ENCODE assay signal across 27 mouse cellular contexts in the genomic region with DNA sequence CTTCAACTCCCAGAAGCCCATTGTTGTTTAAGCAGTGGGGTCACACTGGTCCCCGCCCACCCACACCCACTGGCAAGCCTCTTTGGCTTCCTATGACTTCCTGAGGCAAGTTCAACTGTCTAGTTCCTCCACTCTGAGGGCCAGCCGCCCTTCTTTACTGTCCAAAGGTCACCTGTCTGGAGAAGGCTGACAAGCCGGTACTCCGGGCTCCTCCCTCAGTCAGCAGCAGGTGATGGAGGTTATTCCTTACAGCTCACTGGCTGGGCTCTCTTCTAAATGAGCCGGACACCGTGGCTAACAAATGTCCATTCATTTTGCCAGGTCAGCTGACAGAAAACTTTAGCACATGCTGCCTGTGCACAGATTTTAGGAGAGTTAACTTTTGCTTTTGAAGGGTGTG. TPM values are rescaled to one million over a fixed set of nuclear protein-coding genes. Genes with fewer than 3 reads are reported as not detected.
DNase-seq lines count a peak whose midpoint lies in the region; ATAC-seq and TF ChIP-seq lines count a peak whose summit lies in the region.
"Had no signal": no experiment of that assay in that cellular context is flagged by ENCODE, and none has a peak within 500 bp of the region (broad histone marks: within the 10 kb centered on the region; RNA-seq: fewer than 3 reads in every experiment).

No protein-coding gene starts in this region.

- TF ChIP-seq CTCF in small intestine, adult 2 months (IDR thresholded peaks at IDR 0.05; ENCODE audit: extremely low read depth, insufficient read length, insufficient replicate concordance, low read depth, low read length): no peak

- H3K9ac ChIP-seq in midbrain, embryonic 16.5 days (ENCODE audit: low read depth, low read length): no peak overlapping the region
- H3K9ac ChIP-seq in hindbrain, embryonic 16.5 days (ENCODE audit: low read depth, low read length): no peak overlapping the region
- H3K9ac ChIP-seq: forebrain, embryonic 13.5 days; heart, embryonic 13.5 days; hindbrain, embryonic 14.5 days; neural tube, embryonic 13.5 days had no signal

- intact Hi-C loops in heart, postnatal 36 days (cut with DNase I): no loop called here
- intact Hi-C loops in left cerebral cortex, postnatal 14 days (cut with DNase I): no loop called here

- peak; percentile 56 for DNase-seq in heart, adult 11 months
- no peak for DNase-seq in heart, postnatal 36 days
- peak; percentile 2 for DNase-seq in Muller cell, postnatal 12 days (ENCODE audit: inconsistent ontology term)
- DNase-seq in kidney, adult 9 months: peak; percentile 64
- DNase-seq in left cerebral cortex, postnatal 14 days (ENCODE audit: low spot score in 2 of 2): no peak
- DNase-seq: adrenal gland, postnatal 10 days; cerebellum, adult 9-10 months; heart, adult 18-20 months; left cerebral cortex, postnatal 4 days; liver; thymus, postnatal 14 days had no signal

- H3K27me3 ChIP-seq in small intestine, adult 2 months (ENCODE audit: control insufficient read depth, insufficient read depth, low read length): no peaks in the 10 kb centered on the region
- H3K27me3 ChIP-seq in midbrain, embryonic 16.5 days (ENCODE audit: control insufficient read depth, insufficient read depth, low read depth, low read length): no peaks in the 10 kb centered on the region
- no peaks in the 10 kb centered on the region for H3K27me3 ChIP-seq in hindbrain, embryonic 16.5 days (replicated peaks; ENCODE audit: control insufficient read depth, insufficient read depth, low read length)
- H3K27me3 ChIP-seq: forebrain, embryonic 13.5 days; heart, embryonic 13.5 days; neural tube, embryonic 13.5 days; Patski had no signal

- peak overlapping the region; percentile 13 for H3K27ac ChIP-seq in small intestine, adult 2 months (ENCODE audit: insufficient read depth, low read depth, low read length)
- no peak overlapping the region for H3K27ac ChIP-seq in midbrain, embryonic 16.5 days (ENCODE audit: low read length)
- H3K27ac ChIP-seq in hindbrain, embryonic 16.5 days (ENCODE audit: low read depth, low read length): no peak overlapping the region
- H3K27ac ChIP-seq: forebrain, embryonic 13.5 days; heart, embryonic 13.5 days; hindbrain, embryonic 14.5 days; neural tube, embryonic 13.5 days had no signal

- TF ChIP-seq POLR2A in small intestine, adult 2 months (IDR thresholded peaks at IDR 0.05; ENCODE audit: low read depth, low read length): peak; percentile 19; the same call in 1 of the 2 replicates

- peaks cover 14% of the 10 kb centered on the region; the same call in 1 of the 2 replicates for H3K4me1 ChIP-seq in small intestine, adult 2 months (ENCODE audit: control insufficient read depth, insufficient read depth, insufficient read length, low read length)
- no peaks in the 10 kb centered on the region for H3K4me1 ChIP-seq in midbrain, embryonic 16.5 days (ENCODE audit: control insufficient read depth, insufficient read depth, low read length)
- H3K4me1 ChIP-seq in hindbrain, embryonic 16.5 days (ENCODE audit: control insufficient read depth, insufficient read depth, low read depth, low read length): no peaks in the 10 kb centered on the region
- H3K4me1 ChIP-seq: forebrain, embryonic 13.5 days; neural tube, embryonic 13.5 days had no signal

- no peak for ATAC-seq in midbrain, embryonic 16.5 days
- no peak for ATAC-seq in hindbrain, embryonic 16.5 days
- ATAC-seq: forebrain, embryonic 13.5 days had no signal

- no peaks in the 10 kb centered on the region for H3K36me3 ChIP-seq in small intestine, adult 2 months (ENCODE audit: control insufficient read depth, insufficient read depth, low read length)
- no peaks in the 10 kb centered on the region for H3K36me3 ChIP-seq in midbrain, embryonic 16.5 days (ENCODE audit: control insufficient read depth, insufficient read depth, low read length)
- no peaks in the 10 kb centered on the region for H3K36me3 ChIP-seq in hindbrain, embryonic 16.5 days (ENCODE audit: control insufficient read depth, insufficient read depth, low read length)
- H3K36me3 ChIP-seq: heart, embryonic 13.5 days; neural tube, embryonic 13.5 days had no signal

- no peaks in the 10 kb centered on the region for H3K9me3 ChIP-seq in midbrain, embryonic 16.5 days (replicated peaks; ENCODE audit: control insufficient read depth, low read length, poor library complexity, severe bottlenecking)
- H3K9me3 ChIP-seq in hindbrain, embryonic 16.5 days (ENCODE audit: control insufficient read depth, low read length): no peaks in the 10 kb centered on the region
- H3K9me3 ChIP-seq: forebrain, embryonic 13.5 days; neural tube, embryonic 13.5 days had no signal

- no peak overlapping the region for H3K4me3 ChIP-seq in small intestine, adult 2 months (ENCODE audit: low read depth, low read length)
- no peak overlapping the region for H3K4me3 ChIP-seq in midbrain, embryonic 16.5 days (ENCODE audit: low read depth, low read length)
- H3K4me3 ChIP-seq in hindbrain, embryonic 16.5 days (ENCODE audit: low read length): no peak overlapping the region
- H3K4me3 ChIP-seq: forebrain, embryonic 13.5 days; heart, embryonic 13.5 days; neural tube, embryonic 13.5 days had no signal

- WGBS in small intestine, adult 2 months: 33% methylated on average over 6 of the region's 6 CpGs
- 89% methylated on average over 6 of the region's 6 CpGs for WGBS in midbrain, embryonic 16.5 days
- 72% methylated on average over 6 of the region's 6 CpGs for WGBS in hindbrain, embryonic 16.5 days

- H3K4me2 ChIP-seq in midbrain, embryonic 16.5 days (ENCODE audit: low read length): no peak overlapping the region
- H3K4me2 ChIP-seq in hindbrain, embryonic 16.5 days (ENCODE audit: low read length): no peak overlapping the region
- H3K4me2 ChIP-seq: forebrain, embryonic 13.5 days; heart, embryonic 13.5 days; hindbrain, embryonic 14.5 days; neural tube, embryonic 13.5 days had no signal

RNA-seq across cellular contexts. Expression of gene Gm11213, which starts 4.3 kb away (rescaled TPM):
- total RNA-seq in heart, postnatal 36 days (2021): not detected
- polyA plus RNA-seq in small intestine, adult 2 months (2012; rRNA removed): not detected in 2 replicates
- polyA plus RNA-seq in midbrain, embryonic 16.5 days (2015; fragmentation: Nextera tagmentation; extraction: Ambion mirVana): not detected in 2 replicates
- total RNA-seq in left cerebral cortex, postnatal 14 days (2021): not detected
- polyA plus RNA-seq in hindbrain, embryonic 16.5 days (2015; fragmentation: Nextera tagmentation; extraction: Ambion mirVana): not detected in 2 replicates
- total RNA-seq: adrenal gland, postnatal 10 days; gastrocnemius, adult 8-10 months; heart, adult 18-20 months; heart, postnatal 25 days; left cerebral cortex, adult 18-20 months; left cerebral cortex, postnatal 4 days; monocyte, adult 5-6 weeks had no signal
- polyA plus RNA-seq: cortical plate, adult 2 months; embryonic facial prominence, embryonic 11.5 days; forebrain, embryonic 13.5 days; frontal cortex, adult 2 months; heart, embryonic 13.5 days; hindbrain, embryonic 14.5 days; liver, embryonic 16.5 days; neural tube, embryonic 13.5 days; Patski had no signal

RNA-seq across cellular contexts. Expression of gene Tex48, which starts 21.4 kb away (rescaled TPM):
- total RNA-seq in heart, postnatal 36 days (2021): not detected
- polyA plus RNA-seq in small intestine, adult 2 months (2012; rRNA removed): not detected in 2 replicates
- not detected in 2 replicates for polyA plus RNA-seq in midbrain, embryonic 16.5 days (2015; fragmentation: Nextera tagmentation; extraction: Ambion mirVana)
- not detected for total RNA-seq in left cerebral cortex, postnatal 14 days (2021)
- not detected in 2 replicates for polyA plus RNA-seq in hindbrain, embryonic 16.5 days (2015; fragmentation: Nextera tagmentation; extraction: Ambion mirVana)
- total RNA-seq: adrenal gland, postnatal 10 days; gastrocnemius, adult 8-10 months; heart, adult 18-20 months; heart, postnatal 25 days; left cerebral cortex, adult 18-20 months; left cerebral cortex, postnatal 4 days; monocyte, adult 5-6 weeks had no signal
- polyA plus RNA-seq: cortical plate, adult 2 months; embryonic facial prominence, embryonic 11.5 days; forebrain, embryonic 13.5 days; frontal cortex, adult 2 months; heart, embryonic 13.5 days; hindbrain, embryonic 14.5 days; liver, embryonic 16.5 days; neural tube, embryonic 13.5 days; Patski had no signal

RNA-seq across cellular contexts. Expression of gene Tmem268, which starts 42.2 kb away (rescaled TPM):
- total RNA-seq in heart, postnatal 36 days (2021): 10 to 100 TPM in 1 of 2 experiments, 1 to 10 TPM in 1; 8.4 to 12.2 TPM
- polyA plus RNA-seq in small intestine, adult 2 months (2012; rRNA removed): 6.7 and 10.8 TPM in 2 replicates
- polyA plus RNA-seq in midbrain, embryonic 16.5 days (2015; fragmentation: Nextera tagmentation; extraction: Ambion mirVana): 3.8 and 4.5 TPM in 2 replicates
- 1 to 10 TPM; 9.4 to 9.5 TPM for total RNA-seq in left cerebral cortex, postnatal 14 days (2021)
- 3.8 and 5.1 TPM in 2 replicates for polyA plus RNA-seq in hindbrain, embryonic 16.5 days (2015; fragmentation: Nextera tagmentation; extraction: Ambion mirVana)

RNA-seq across cellular contexts. Expression of gene Atp6v1g1, which starts 56.2 kb away (rescaled TPM):
- 100 to 1,000 TPM; 150 to 161 TPM for total RNA-seq in heart, postnatal 36 days (2021)
- polyA plus RNA-seq in small intestine, adult 2 months (2012; rRNA removed): 9.7 and 19.5 TPM in 2 replicates
- 414 and 443 TPM in 2 replicates for polyA plus RNA-seq in midbrain, embryonic 16.5 days (2015; fragmentation: Nextera tagmentation; extraction: Ambion mirVana)
- 100 to 1,000 TPM; 132 to 140 TPM for total RNA-seq in left cerebral cortex, postnatal 14 days (2021)
- polyA plus RNA-seq in hindbrain, embryonic 16.5 days (2015; fragmentation: Nextera tagmentation; extraction: Ambion mirVana): 389 and 410 TPM in 2 replicates

Comparison
In these comparisons a context has a peak if more than half of its experiments do, and no peak if none do; other contexts are left out.
1. DNase-seq: peak in heart, adult 11 months (single experiment), Muller cell, postnatal 12 days (single experiment) and kidney, adult 9 months (single experiment); none in heart, postnatal 36 days (0 of 2) and left cerebral cortex, postnatal 14 days (0 of 2).